Mouse (Mus musculus) liver, postnatal 0 days (tissue): ENCODE measurements around the gene Pfn3. TPM values are rescaled to one million over a fixed set of nuclear protein-coding genes. Genes with fewer than 3 reads are reported as not detected.
A peak's percentile ranks its signal among the peaks of the same experiment; 100 is the strongest.

Experiments used
- ATAC-seq: fragments of 200-750 bp; cut with Nextera tagmentation; 2 replicates; pipeline ENCODE4 v1.8.0; 2017; ENCODE audit warnings: mild to moderate bottlenecking, moderate library complexity
- DNase-seq: peaks from one replicate; pipeline ENCODE4 v3.0.0-alpha.2; 2016
- H3K27ac ChIP-seq: fragments of 300-500 bp; sonication (generic); 2 replicates; pipeline ENCODE4 v1.5.1; 2014; ENCODE audit warnings: antibody characterized with exemption, moderate library complexity, mild to moderate bottlenecking, low read depth
- H3K27me3 ChIP-seq: fragments of 300-500 bp; sonication (generic); 2 replicates; pipeline ENCODE4 v1.6.1; 2014; ENCODE audit warnings: low read length, control low read depth, mixed read lengths; ENCODE audit not compliant: insufficient read depth
- H3K36me3 ChIP-seq: fragments of 300-500 bp; sonication (generic); replicated peaks from 2 replicates; pipeline ENCODE4 v1.6.1; 2014; ENCODE audit warnings: mild to moderate bottlenecking, control low read depth, low read length, moderate library complexity, mixed read lengths; ENCODE audit not compliant: insufficient read depth
- H3K4me1 ChIP-seq: fragments of 300-500 bp; sonication (generic); 2 replicates; pipeline ENCODE4 v1.6.1; 2014; ENCODE audit warnings: antibody characterized with exemption, mild to moderate bottlenecking, control low read depth; ENCODE audit not compliant: insufficient read depth
- H3K4me2 ChIP-seq: fragments of 300-500 bp; sonication (generic); 2 replicates; pipeline ENCODE4 v1.6.1; 2014; ENCODE audit warnings: low read depth, mild to moderate bottlenecking, low read length, moderate library complexity, mixed read lengths
- H3K4me3 ChIP-seq: fragments of 300-500 bp; sonication (generic); 2 replicates; pipeline ENCODE4 v1.5.1; 2014; ENCODE audit warnings: low read depth, low read length
- H3K9ac ChIP-seq: fragments of 300-500 bp; sonication (generic); replicated peaks from 2 replicates; pipeline ENCODE4 v1.6.1; 2014; ENCODE audit warnings: mild to moderate bottlenecking, moderate library complexity
- H3K9me3 ChIP-seq: fragments of 300-500 bp; sonication (generic); 2 replicates; pipeline ENCODE4 v1.6.1; 2016; ENCODE audit warnings: mild to moderate bottlenecking, control low read depth, low read length, mixed read lengths
- CTCF ChIP-seq: sonication (generic); IDR thresholded peaks from 2 replicates; pipeline ENCODE4 v1.5.1; 2016; ENCODE audit warnings: antibody characterized with exemption, low read depth
- EP300 ChIP-seq: IDR thresholded peaks from 2 replicates; pipeline ENCODE4 v1.6.1; 2016; ENCODE audit warnings: antibody characterized with exemption, low read depth, mild to moderate bottlenecking
- WGBS: fragments of 180-500 bp; shearing (Covaris S2); extraction: QIAGEN DNeasy Blood & Tissue Kit; methylation state at CpG from one replicate; pipeline ENCODE4 v1.1.7; 2014; ENCODE audit not compliant: insufficient replicate concordance; 5-methylcytosine and 5-hydroxymethylcytosine counted together
- microRNA-seq: library from miRNA; unstranded; fragments of <30 nt; microRNA quantifications from one replicate; pipeline ENCODE4, GENCODE M21; 2016
- polyA plus RNA-seq: library from polyadenylated mRNA; unstranded; fragments of >200 nt; fragmentation: Nextera tagmentation; extraction: Ambion mirVana; gene quantifications from 2 replicates; pipeline ENCODE4 v1.2.1, GENCODE M21; 2015

The Pfn3 gene
- polyA plus RNA-seq, 1 experiment from 2014 or later, result not detected

GRCm38 (mm10) chr13:55371007-55371681 lies 43.9 kb downstream of the Pfn3 start:
- Histone ChIP-seq H3K9ac (no peak overlapping the region), H3K4me3 (no peak overlapping the region), H3K27ac (no peak overlapping the region), H3K36me3 (no peaks in the 10 kb centered on the region), H3K4me2 (peak overlapping the region; percentile 86), H3K9me3 (no peaks in the 10 kb centered on the region), H3K27me3 (no peaks in the 10 kb centered on the region), H3K4me1 (peaks cover 54% of the 10 kb centered on the region)
- ATAC-seq, result no peak
- WGBS, result 70% methylated on average over 8 of the region's 8 CpGs
- DNase-seq, result no peak
- no peak for TF ChIP-seq EP300
- no peak for TF ChIP-seq CTCF

GRCm38 (mm10) chr13:55370234-55370633 lies 44.8 kb downstream of the Pfn3 start:
- Histone ChIP-seq H3K27me3 (no peaks in the 10 kb centered on the region), H3K4me1 (peaks cover 48% of the 10 kb centered on the region), H3K27ac (peak overlapping the region; percentile 78), H3K9me3 (no peaks in the 10 kb centered on the region), H3K4me3 (peak overlapping the region; percentile 56), H3K4me2 (peak overlapping the region; percentile 86), H3K36me3 (no peaks in the 10 kb centered on the region), H3K9ac (peak overlapping the region; percentile 68)
- WGBS, result 30% methylated on average over 3 of the region's 3 CpGs
- TF ChIP-seq CTCF (no peak), EP300 (no peak)
- no peak for DNase-seq
- peak; percentile 22; the same call in 1 of the 2 replicates for ATAC-seq

DNA sequence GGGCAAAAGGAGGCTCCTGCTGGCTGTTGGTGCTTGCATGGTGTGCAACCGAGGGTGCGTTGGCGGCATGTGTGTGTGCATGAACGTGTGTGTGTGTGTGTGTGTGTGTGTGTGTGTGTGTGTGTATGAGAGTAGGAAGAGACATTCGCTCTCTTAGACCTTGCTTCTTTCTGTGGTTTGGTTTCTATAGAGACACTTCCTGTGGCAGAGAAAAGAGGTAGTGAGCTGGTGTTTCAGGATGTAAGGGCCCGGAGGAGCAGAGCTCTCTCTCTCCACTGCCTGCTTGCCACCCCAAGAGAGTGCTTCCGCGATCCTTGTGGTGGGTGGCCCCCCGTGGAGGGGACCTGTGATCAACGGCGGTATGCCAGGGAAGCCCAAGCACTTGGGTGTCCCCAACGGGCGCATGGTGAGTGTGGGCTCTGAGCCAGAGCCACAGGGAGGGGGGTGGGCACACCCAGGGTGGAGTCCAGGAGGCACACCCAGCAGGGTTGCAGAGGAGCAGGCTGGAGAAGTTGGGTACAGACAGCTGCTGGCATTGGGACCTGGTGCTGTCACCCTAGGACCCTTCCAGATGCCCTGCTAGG lies 45.4 kb downstream of the Pfn3 start, which contains the start of gene Rgs14:
Gene Rgs14 (plus strand): TSS at position 202 of the 584 bp plus-strand sequence.
- ATAC-seq (peak; percentile 85), DNase-seq (peak; percentile 78)
- Histone ChIP-seq H3K27me3 (no peaks in the 10 kb centered on the region), H3K4me1 (peaks cover 48% of the 10 kb centered on the region), H3K36me3 (no peaks in the 10 kb centered on the region), H3K9ac (peak within 1 kb of the TSS; percentile 68), H3K27ac (peak within 1 kb of the TSS; percentile 78), H3K4me2 (peak within 1 kb of the TSS; percentile 86), H3K4me3 (peak within 1 kb of the TSS; percentile 56), H3K9me3 (no peaks in the 10 kb centered on the region)
- TF ChIP-seq CTCF (0 out of 2 replicates have a peak, but pooled peaks have one; percentile 3), EP300 (no peak)
- 17% methylated on average over 13 of the region's 13 CpGs for WGBS

- Histone ChIP-seq H3K9ac (no peak overlapping the region), H3K4me2 (no peak overlapping the region), H3K4me3 (no peak overlapping the region), H3K9me3 (no peaks in the 10 kb centered on the region), H3K27me3 (no peaks in the 10 kb centered on the region), H3K27ac (no peak overlapping the region), H3K4me1 (peaks cover 41% of the 10 kb centered on the region), H3K36me3 (no peaks in the 10 kb centered on the region)
- TF ChIP-seq CTCF, result peak; percentile 49
- TF ChIP-seq EP300, result no peak
- no peak for ATAC-seq
- 73% methylated on average over 7 of the region's 7 CpGs for WGBS
- DNase-seq, result no peak
These were observed 46.6 kb downstream of the Pfn3 start for GRCm38 (mm10) chr13:55368401-55368800.

Small RNA genes lying within 50 kb of the gene (microRNA-seq; reads per million reads assigned to microRNA genes)
- not detected for gene Mir6943

Other genes starting within 250 kb of the Pfn3 start
- 18.6 and 20.6 TPM in 2 replicates for gene Nsd1, start 205.4 kb downstream of the Pfn3 start, polyA plus RNA-seq
- 196 and 213 TPM in 2 replicates for gene Prelid1, start 94.7 kb downstream of the Pfn3 start, polyA plus RNA-seq
- gene Rab24, start 93.3 kb downstream of the Pfn3 start, polyA plus RNA-seq, result 38.7 and 39.6 TPM in 2 replicates
- 14.0 and 15.9 TPM in 2 replicates for gene Mxd3, start 85.4 kb downstream of the Pfn3 start, polyA plus RNA-seq
- 50.5 and 56.0 TPM in 2 replicates for gene Lman2, start 52.4 kb downstream of the Pfn3 start, polyA plus RNA-seq
- 2.8 and 3.1 TPM in 2 replicates for gene Rgs14, start 45.5 kb downstream of the Pfn3 start, polyA plus RNA-seq
- not detected in 2 replicates for gene Slc34a1, start 17.0 kb downstream of the Pfn3 start, polyA plus RNA-seq
- 403 and 418 TPM in 2 replicates for gene F12, start 11.6 kb upstream of the Pfn3 start, polyA plus RNA-seq
- 15.9 and 16.7 TPM in 2 replicates for gene Grk6, start 29.8 kb upstream of the Pfn3 start, polyA plus RNA-seq
- not detected in 2 replicates for gene Prr7, start 49.0 kb upstream of the Pfn3 start, polyA plus RNA-seq
- 4.1 and 4.2 TPM in 2 replicates for gene Dbn1, start 72.9 kb upstream of the Pfn3 start, polyA plus RNA-seq
- gene Pdlim7, start 98.4 kb upstream of the Pfn3 start, polyA plus RNA-seq, result 15.9 and 17.0 TPM in 2 replicates
- gene Dok3, start 114.1 kb upstream of the Pfn3 start, polyA plus RNA-seq, result 18.1 and 20.2 TPM in 2 replicates
- 17.0 and 17.2 TPM in 2 replicates for gene Ddx41, start 121.4 kb upstream of the Pfn3 start, polyA plus RNA-seq
- gene Fam193b, start 155.9 kb upstream of the Pfn3 start, polyA plus RNA-seq, result 5.0 and 5.3 TPM in 2 replicates
- gene Tmed9, start 158.5 kb upstream of the Pfn3 start, polyA plus RNA-seq, result 45.1 and 46.6 TPM in 2 replicates
- gene B4galt7, start 184.7 kb upstream of the Pfn3 start, polyA plus RNA-seq, result 5.4 and 6.4 TPM in 2 replicates
- gene Caml, start 207.8 kb upstream of the Pfn3 start, polyA plus RNA-seq, result 16.2 and 16.7 TPM in 2 replicates
- gene Ddx46, start 219.8 kb upstream of the Pfn3 start, polyA plus RNA-seq, result 9.8 and 11.7 TPM in 2 replicates